Mouse (Mus musculus): Measurements from ENCODE around the gene Birc2. TPM values are rescaled to one million over a fixed set of nuclear protein-coding genes. Genes with fewer than 3 reads are reported as not detected.

Birc2 gene
- total and polyA plus RNA-seq, 3 experiments: 29.6 to 33.0 TPM; not detected in 1

- TF ChIP-seq ELF1 (IDR thresholded peaks at IDR 0.05; ENCODE audit: low read depth, low read length) (0 out of 2 replicates have a peak, but pooled peaks have one; percentile 32), USF2 (IDR thresholded peaks at IDR 0.05; ENCODE audit: borderline replicate concordance in 1 of 2, insufficient read depth in 1 of 2, low read depth in 1 of 2, low read length in 2 of 2) (no peak), KAT2A (conservative IDR thresholded peaks at IDR 0.05; ENCODE audit: low read depth, low read length) (no peak; the same call in 1 of the 2 replicates), UBTF (IDR thresholded peaks at IDR 0.05; ENCODE audit: borderline replicate concordance, insufficient read depth, low read depth, low read length) (no peak), TBP (IDR thresholded peaks at IDR 0.05; ENCODE audit: low read depth, low read length) (0 out of 2 replicates have a peak, but pooled peaks have one; percentile 28)
Observed at GRCm38 (mm10) chr9:7829531-7830528, 7.0 kb downstream of the Birc2 start (continued).

- peaks cover 45% of the 10 kb centered on the region for H3K79me2 ChIP-seq (ENCODE audit: control insufficient read depth, insufficient read depth, low read length, poor library complexity)
- H3K4me3 ChIP-seq (ENCODE audit: control insufficient read depth in 1 of 2, insufficient read depth in 1 of 2, low read depth in 2 of 2, low read length in 2 of 2): no peak overlapping the region; a peak in 1 of 4 replicates
- peak overlapping the region; percentile 29; the same call in 1 of the 2 replicates for H3K27ac ChIP-seq (ENCODE audit: control insufficient read depth, low read depth, low read length)
- H3K9me3 ChIP-seq (replicated peaks; ENCODE audit: insufficient read depth, low read length): no peaks in the 10 kb centered on the region
- no peaks in the 10 kb centered on the region for H3K27me3 ChIP-seq (ENCODE audit: control insufficient read depth in 1 of 2, insufficient read depth in 2 of 2, low read length in 2 of 2)
- no peak overlapping the region for H3K9ac ChIP-seq (ENCODE audit: control insufficient read depth, low read depth, low read length, poor library complexity, severe bottlenecking)
- H3K36me3 ChIP-seq (ENCODE audit: control insufficient read depth in 1 of 2, insufficient read depth in 2 of 2, low read length in 2 of 2): peaks cover 4 to 50% of the 10 kb centered on the region in 2 experiments
- H3K4me1 ChIP-seq (ENCODE audit: control insufficient read depth in 1 of 2, insufficient read depth in 2 of 2, low read length in 2 of 2): peaks cover 23 to 27% of the 10 kb centered on the region in 2 experiments
- DNase-seq (ENCODE audit: low read depth, low spot score): no peak
- TF ChIP-seq CTCF (IDR thresholded peaks at IDR 0.05 in 2 of 3, conservative IDR thresholded peaks at IDR 0.05 in 1 of 3; ENCODE audit: control insufficient read depth in 1 of 3, insufficient read depth in 1 of 3, low read depth in 2 of 3, low read length in 3 of 3, poor library complexity in 1 of 3, severe bottlenecking in 1 of 3): no peak
Observed at GRCm38 (mm10) chr9:7828706-7829105, 8.2 kb downstream of the Birc2 start.

- Histone ChIP-seq H3K9ac (ENCODE audit: control insufficient read depth, low read depth, low read length, poor library complexity, severe bottlenecking) (no peak overlapping the region), H3K27me3 (ENCODE audit: control insufficient read depth in 1 of 2, insufficient read depth in 2 of 2, low read length in 2 of 2) (no peaks in the 10 kb centered on the region), H3K27ac (ENCODE audit: control insufficient read depth, low read depth, low read length) (no peak overlapping the region), H3K4me3 (ENCODE audit: control insufficient read depth in 1 of 2, insufficient read depth in 1 of 2, low read depth in 2 of 2, low read length in 2 of 2) (no peak overlapping the region), H3K4me1 (ENCODE audit: control insufficient read depth in 1 of 2, insufficient read depth in 2 of 2, low read length in 2 of 2) (peaks cover 9 to 12% of the 10 kb centered on the region in 2 experiments), H3K9me3 (replicated peaks; ENCODE audit: insufficient read depth, low read length) (no peaks in the 10 kb centered on the region), H3K36me3 (ENCODE audit: control insufficient read depth in 1 of 2, insufficient read depth in 2 of 2, low read length in 2 of 2) (peaks cover 21 to 22% of the 10 kb centered on the region in 2 experiments), H3K79me2 (ENCODE audit: control insufficient read depth, insufficient read depth, low read length, poor library complexity) (peaks cover 25% of the 10 kb centered on the region)
- no peak for DNase-seq (ENCODE audit: low read depth, low spot score)
- no peak for TF ChIP-seq KAT2A (conservative IDR thresholded peaks at IDR 0.05; ENCODE audit: low read depth, low read length)
- TF ChIP-seq RAD21 (IDR thresholded peaks at IDR 0.05; ENCODE audit: low read depth, low read length): no peak
- TF ChIP-seq ZNF384 (IDR thresholded peaks at IDR 0.05; ENCODE audit: low read depth, low read length): no peak
- TF ChIP-seq TAL1 (IDR thresholded peaks at IDR 0.05; ENCODE audit: low read length): no peak
- no peak for TF ChIP-seq HCFC1 (IDR thresholded peaks at IDR 0.05; ENCODE audit: low read depth, low read length)
- TF ChIP-seq TBP (IDR thresholded peaks at IDR 0.05; ENCODE audit: low read depth, low read length): no peak
- TF ChIP-seq ZKSCAN1 (IDR thresholded peaks at IDR 0.05; ENCODE audit: low read depth, low read length): no peak
- TF ChIP-seq CTCF (IDR thresholded peaks at IDR 0.05 in 2 of 3, conservative IDR thresholded peaks at IDR 0.05 in 1 of 3; ENCODE audit: control insufficient read depth in 1 of 3, insufficient read depth in 1 of 3, low read depth in 2 of 3, low read length in 3 of 3, poor library complexity in 1 of 3, severe bottlenecking in 1 of 3): no peak
- TF ChIP-seq UBTF (IDR thresholded peaks at IDR 0.05; ENCODE audit: borderline replicate concordance, insufficient read depth, low read depth, low read length): no peak
Observed at GRCm38 (mm10) chr9:7824916-7825315, 11.9 kb downstream of the Birc2 start.
